Mouse (Mus musculus): Measurements from ENCODE around the gene Ackr3.

DNA sequence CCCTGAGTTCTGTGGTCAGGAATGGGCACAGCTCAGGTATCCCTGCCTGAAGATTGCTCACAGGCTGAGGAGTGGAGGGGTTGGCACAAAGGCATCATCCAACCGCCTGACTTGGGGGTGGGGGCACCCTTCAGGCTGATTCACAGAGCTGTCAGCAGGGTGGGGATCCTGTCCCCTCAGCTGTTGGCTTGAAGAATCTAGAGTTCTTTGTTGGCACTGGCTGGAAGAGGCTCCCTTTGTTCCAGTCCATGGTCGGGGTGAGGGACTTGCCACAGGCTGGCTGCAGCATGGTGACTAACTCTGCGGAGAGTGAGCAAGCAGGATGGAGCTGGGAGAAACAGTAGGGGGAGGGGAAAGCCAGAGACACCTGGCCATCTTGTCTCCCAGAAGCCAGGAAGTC, 39.5 kb upstream of the Ackr3 start:
- no peak for TF ChIP-seq CTCF (IDR thresholded peaks at IDR 0.05; ENCODE audit: borderline replicate concordance, extremely low read depth, insufficient read depth, insufficient read length)
- TF ChIP-seq POLR2A (IDR thresholded peaks at IDR 0.05; ENCODE audit: borderline replicate concordance, extremely low read depth, insufficient read depth, insufficient read length, poor library complexity, severe bottlenecking): no peak

Data from brain, embryonic 14.5 days (tissue).